Mouse (Mus musculus) forebrain, embryonic 16.5 days (tissue): ENCODE results near the gene Hoxd12. TPM values are rescaled to one million over a fixed set of nuclear protein-coding genes. Genes with fewer than 3 reads are reported as not detected.

ENCODE experiments used
- ATAC-seq: fragments of 200-750 bp; cut with Nextera tagmentation; 2 replicates; pipeline ENCODE4 v1.8.0; 2017; ENCODE audit warnings: mild to moderate bottlenecking, moderate library complexity
- H3K27ac ChIP-seq: fragments of 300-500 bp; sonication (generic); 2 replicates; pipeline ENCODE4 v1.5.1; 2014; ENCODE audit warnings: low read length, control low read depth
- H3K27me3 ChIP-seq: fragments of 300-500 bp; sonication (generic); replicated peaks from 2 replicates; pipeline ENCODE4 v1.6.1; 2014; ENCODE audit warnings: low read length; ENCODE audit not compliant: control insufficient read depth, insufficient read depth
- H3K36me3 ChIP-seq: fragments of 300-500 bp; sonication (generic); 2 replicates; pipeline ENCODE4 v1.6.1; 2014; ENCODE audit not compliant: control insufficient read depth, insufficient read depth
- H3K4me1 ChIP-seq: fragments of 300-500 bp; sonication (generic); replicated peaks from 2 replicates; pipeline ENCODE4 v1.6.1; 2014; ENCODE audit warnings: low read length; ENCODE audit not compliant: control insufficient read depth, insufficient read depth
- H3K4me2 ChIP-seq: fragments of 300-500 bp; sonication (generic); 2 replicates; pipeline ENCODE4 v1.6.1; 2014; ENCODE audit warnings: mild to moderate bottlenecking, low read length, control low read depth
- H3K4me3 ChIP-seq: fragments of 300-500 bp; sonication (generic); replicated peaks from 2 replicates; pipeline ENCODE4 v1.5.1; 2014; ENCODE audit warnings: mild to moderate bottlenecking, low read length, control low read depth
- H3K9ac ChIP-seq: fragments of 300-500 bp; sonication (generic); replicated peaks from 2 replicates; pipeline ENCODE4 v1.6.1; 2014; ENCODE audit warnings: low read depth, low read length, control low read depth
- H3K9me3 ChIP-seq: fragments of 300-500 bp; sonication (generic); 2 replicates; pipeline ENCODE4 v1.6.1; 2016; ENCODE audit warnings: low read length; ENCODE audit not compliant: control insufficient read depth
- WGBS: fragments of 180-500 bp; shearing (Covaris S2); extraction: QIAGEN DNeasy Blood & Tissue Kit; methylation state at CpG from one replicate; pipeline ENCODE4 v1.1.7; 2014; 5-methylcytosine and 5-hydroxymethylcytosine counted together
- polyA plus RNA-seq: library from polyadenylated mRNA; unstranded; fragments of >200 nt; fragmentation: Nextera tagmentation; extraction: Ambion mirVana; gene quantifications from 2 replicates; pipeline ENCODE4 v1.2.1, GENCODE M21; 2015

The Hoxd12 gene
- polyA plus RNA-seq, 1 experiment from 2014 or later = not detected

GRCm38 (mm10) chr2:74691995-74692807 lies 17.4 kb downstream of the Hoxd12 start:
- H3K9ac ChIP-seq = no peak overlapping the region
- H3K4me1 ChIP-seq = 0 out of 2 replicates have a peak, but pooled peaks cover 2% of the 10 kb centered on the region
- no peak overlapping the region for H3K4me3 ChIP-seq
- ATAC-seq = no peak
- peaks cover 85% of the 10 kb centered on the region for H3K27me3 ChIP-seq
- WGBS = 4% methylated on average over 35 of the region's 35 CpGs
- H3K9me3 ChIP-seq = no peaks in the 10 kb centered on the region
- H3K36me3 ChIP-seq = no peaks in the 10 kb centered on the region
- no peak overlapping the region for H3K27ac ChIP-seq
- no peak overlapping the region for H3K4me2 ChIP-seq

- no peak overlapping the region for H3K9ac ChIP-seq
- ATAC-seq = no peak
- WGBS = 1% methylated on average over 20 of the region's 20 CpGs
Measured at GRCm38 (mm10) chr2:74692808-74693431, 18.1 kb downstream of the Hoxd12 start.

GRCm38 (mm10) chr2:74693432-74693827 lies 18.6 kb downstream of the Hoxd12 start:
- 3% methylated on average over 4 of the region's 4 CpGs for WGBS
- H3K27ac ChIP-seq = no peak overlapping the region
- no peak overlapping the region for H3K9ac ChIP-seq
- no peaks in the 10 kb centered on the region for H3K9me3 ChIP-seq
- ATAC-seq = no peak
- H3K4me1 ChIP-seq = peaks cover 12% of the 10 kb centered on the region
- no peak overlapping the region for H3K4me2 ChIP-seq
- no peak overlapping the region for H3K4me3 ChIP-seq
- H3K27me3 ChIP-seq = peaks cover 83% of the 10 kb centered on the region
- no peaks in the 10 kb centered on the region for H3K36me3 ChIP-seq

More at GRCm38 (mm10) chr2:74692808-74693431, 18.1 kb downstream of the Hoxd12 start:
- peaks cover 85% of the 10 kb centered on the region for H3K27me3 ChIP-seq
- H3K36me3 ChIP-seq = no peaks in the 10 kb centered on the region
- no peak overlapping the region for H3K4me3 ChIP-seq
- no peak overlapping the region for H3K27ac ChIP-seq
- peaks cover 7% of the 10 kb centered on the region for H3K4me1 ChIP-seq
- no peaks in the 10 kb centered on the region for H3K9me3 ChIP-seq
- H3K4me2 ChIP-seq = no peak overlapping the region

- Histone ChIP-seq H3K36me3 (no peaks in the 10 kb centered on the region), H3K4me3 (no peak overlapping the region), H3K9me3 (no peaks in the 10 kb centered on the region), H3K4me2 (no peak overlapping the region), H3K27me3 (peaks cover 86% of the 10 kb centered on the region), H3K27ac (no peak overlapping the region), H3K4me1 (peaks cover 13% of the 10 kb centered on the region), H3K9ac (no peak overlapping the region)
- ATAC-seq = no peak
- WGBS = under 1% methylated on average over 16 of the region's 16 CpGs
Measured at GRCm38 (mm10) chr2:74694066-74694465, 19.3 kb downstream of the Hoxd12 start.

GRCm38 (mm10) chr2:74695383-74695782 lies 20.6 kb downstream of the Hoxd12 start:
- Histone ChIP-seq H3K36me3 (no peaks in the 10 kb centered on the region), H3K9ac (no peak overlapping the region), H3K4me1 (peaks cover 13% of the 10 kb centered on the region), H3K27ac (no peak overlapping the region), H3K4me2 (no peak overlapping the region), H3K4me3 (no peak overlapping the region), H3K9me3 (no peaks in the 10 kb centered on the region), H3K27me3 (peaks cover 90% of the 10 kb centered on the region)
- WGBS = 6% methylated on average over 1 of the region's 1 CpGs
- ATAC-seq = no peak

- Histone ChIP-seq H3K27ac (no peak overlapping the region), H3K36me3 (no peaks in the 10 kb centered on the region), H3K27me3 (peaks cover 94% of the 10 kb centered on the region), H3K9ac (no peak overlapping the region), H3K9me3 (no peaks in the 10 kb centered on the region), H3K4me2 (no peak overlapping the region), H3K4me3 (no peak overlapping the region), H3K4me1 (peaks cover 13% of the 10 kb centered on the region)
- no peak for ATAC-seq
- 0% methylated on average over 7 of the region's 7 CpGs for WGBS
Measured at GRCm38 (mm10) chr2:74695813-74696430, 21.1 kb downstream of the Hoxd12 start.

- Histone ChIP-seq H3K27me3 (peaks cover 95% of the 10 kb centered on the region), H3K4me3 (no peak overlapping the region), H3K27ac (no peak overlapping the region), H3K9ac (no peak overlapping the region), H3K9me3 (no peaks in the 10 kb centered on the region), H3K4me2 (no peak overlapping the region), H3K4me1 (peaks cover 11% of the 10 kb centered on the region), H3K36me3 (no peaks in the 10 kb centered on the region)
- under 1% methylated on average over 34 of the region's 34 CpGs for WGBS
- no peak for ATAC-seq
Measured at GRCm38 (mm10) chr2:74696442-74697335, 21.9 kb downstream of the Hoxd12 start.

GRCm38 (mm10) chr2:74697567-74698121 lies 22.8 kb downstream of the Hoxd12 start, which contains the start of gene Hoxd9:
Gene Hoxd9 (plus strand): TSS chr2:74697727.
- peak; percentile 66; the same call in 1 of the 2 replicates for ATAC-seq
- WGBS = under 1% methylated on average over 43 of the region's 43 CpGs
- Histone ChIP-seq H3K36me3 (no peaks in the 10 kb centered on the region), H3K4me1 (peaks cover 11% of the 10 kb centered on the region), H3K4me3 (peak within 1 kb of the TSS; percentile 28), H3K4me2 (peak within 1 kb of the TSS; percentile 50), H3K27me3 (peaks cover 91% of the 10 kb centered on the region), H3K9ac (no peak within 1 kb of the TSS), H3K27ac (no peak within 1 kb of the TSS), H3K9me3 (no peaks in the 10 kb centered on the region)
